Mouse (Mus musculus) stomach, embryonic 16.5 days (tissue): ENCODE measurements around the gene Phrf1. TPM values are rescaled to one million over a fixed set of nuclear protein-coding genes. Genes with fewer than 3 reads are reported as not detected.

Source experiments
- ATAC-seq: fragments of 200-750 bp; cut with Nextera tagmentation; 2 replicates; pipeline ENCODE4 v1.8.0; 2017; ENCODE audit warnings: moderate number of reproducible peaks, moderate TSS enrichment; ENCODE audit not compliant: insufficient read depth, low FRiP score
- H3K27ac ChIP-seq: fragments of 300-500 bp; sonication (generic); 2 replicates; pipeline ENCODE4 v1.5.1; 2014; ENCODE audit warnings: low read length
- H3K27me3 ChIP-seq: fragments of 300-500 bp; sonication (generic); 2 replicates; pipeline ENCODE4 v1.6.1; 2014; ENCODE audit warnings: low read length, control low read depth, mixed read lengths; ENCODE audit not compliant: control insufficient read depth, insufficient read depth
- H3K36me3 ChIP-seq: fragments of 300-500 bp; sonication (generic); 2 replicates; pipeline ENCODE4 v1.6.1; 2014; ENCODE audit warnings: low read length; ENCODE audit not compliant: control insufficient read depth, insufficient read depth
- H3K4me1 ChIP-seq: fragments of 300-500 bp; sonication (generic); 2 replicates; pipeline ENCODE4 v1.6.1; 2014; ENCODE audit warnings: low read length, control low read depth, mixed read lengths; ENCODE audit not compliant: control insufficient read depth, insufficient read depth
- H3K4me2 ChIP-seq: fragments of 300-500 bp; sonication (generic); 2 replicates; pipeline ENCODE4 v1.6.1; 2014; ENCODE audit warnings: low read depth, low read length, mixed read lengths
- H3K4me3 ChIP-seq: fragments of 300-500 bp; sonication (generic); replicated peaks from 2 replicates; pipeline ENCODE4 v1.5.1; 2014; ENCODE audit warnings: mild to moderate bottlenecking, low read length
- H3K9ac ChIP-seq: fragments of 300-500 bp; sonication (generic); 2 replicates; pipeline ENCODE4 v1.6.1; 2014; ENCODE audit warnings: low read length
- H3K9me3 ChIP-seq: fragments of 300-500 bp; sonication (generic); replicated peaks from 2 replicates; pipeline ENCODE4 v1.6.1; 2016; ENCODE audit warnings: low read length, control low read depth; ENCODE audit not compliant: control insufficient read depth
- WGBS: fragments of 180-500 bp; shearing (Covaris S2); extraction: QIAGEN DNeasy Blood & Tissue Kit; methylation state at CpG from one replicate; pipeline ENCODE4 v1.1.7; 2014; 5-methylcytosine and 5-hydroxymethylcytosine counted together
- polyA plus RNA-seq: library from polyadenylated mRNA; unstranded; fragments of >200 nt; fragmentation: Nextera tagmentation; extraction: Ambion mirVana; gene quantifications from 2 replicates; pipeline ENCODE4 v1.2.1, GENCODE M21; 2015

The Phrf1 gene
- polyA plus RNA-seq, 1 experiment from 2014 or later, result 57.6 TPM

- 83% methylated on average over 3 of the region's 3 CpGs for WGBS
- Histone ChIP-seq H3K4me3 (no peak overlapping the region), H3K4me2 (no peak overlapping the region), H3K9ac (no peak overlapping the region), H3K9me3 (no peaks in the 10 kb centered on the region), H3K4me1 (no peaks in the 10 kb centered on the region; the same call in 1 of the 2 replicates), H3K27me3 (no peaks in the 10 kb centered on the region), H3K36me3 (no peaks in the 10 kb centered on the region), H3K27ac (no peak overlapping the region)
- no peak for ATAC-seq
These were observed 42.0 kb downstream of the Phrf1 start for GRCm38 (mm10) chr7:141270631-141271030.

GRCm38 (mm10) chr7:141275356-141275755 lies 46.8 kb downstream of the Phrf1 start:
- Histone ChIP-seq H3K9ac (no peak overlapping the region), H3K4me1 (peaks cover 5% of the 10 kb centered on the region; the same call in 1 of the 2 replicates), H3K27me3 (no peaks in the 10 kb centered on the region), H3K27ac (no peak overlapping the region), H3K9me3 (no peaks in the 10 kb centered on the region), H3K4me3 (no peak overlapping the region), H3K36me3 (no peaks in the 10 kb centered on the region), H3K4me2 (no peak overlapping the region)
- WGBS, result 78% methylated on average over 9 of the region's 9 CpGs
- ATAC-seq, result no peak

- 54% methylated on average over 11 of the region's 11 CpGs for WGBS
These were observed 48.0 kb downstream of the Phrf1 start, which contains the start of gene Cdhr5 for GRCm38 (mm10) chr7:141276546-141276945. Cdhr5 (minus strand) TSS chr7:141276786.

GRCm38 (mm10) chr7:141277701-141278678 lies 49.4 kb downstream of the Phrf1 start:
- H3K27ac ChIP-seq, result no peak overlapping the region
- no peaks in the 10 kb centered on the region for H3K36me3 ChIP-seq
- no peaks in the 10 kb centered on the region for H3K9me3 ChIP-seq
- 74% methylated on average over 11 of the region's 11 CpGs for WGBS
- no peak overlapping the region for H3K4me3 ChIP-seq
- peaks cover 5% of the 10 kb centered on the region; the same call in 1 of the 2 replicates for H3K4me1 ChIP-seq
- H3K4me2 ChIP-seq, result peak overlapping the region; percentile 95; the same call in 1 of the 2 replicates
- H3K27me3 ChIP-seq, result no peaks in the 10 kb centered on the region
- ATAC-seq, result no peak
- 0 out of 2 replicates have a peak overlapping the region, but pooled peaks have one; percentile 41 for H3K9ac ChIP-seq

More at GRCm38 (mm10) chr7:141276546-141276945, 48.0 kb downstream of the Phrf1 start, which contains the start of gene Cdhr5:
- Histone ChIP-seq H3K9ac (no peak within 1 kb of the TSS), H3K4me3 (0 out of 2 replicates have a peak within 1 kb of the TSS, but pooled peaks have one; percentile 10), H3K36me3 (no peaks in the 10 kb centered on the region), H3K9me3 (no peaks in the 10 kb centered on the region), H3K4me2 (no peak within 1 kb of the TSS), H3K27ac (no peak within 1 kb of the TSS; the same call in 1 of the 2 replicates), H3K27me3 (no peaks in the 10 kb centered on the region), H3K4me1 (peaks cover 5% of the 10 kb centered on the region; the same call in 1 of the 2 replicates)
- peak; percentile 27; the same call in 1 of the 2 replicates for ATAC-seq

- Histone ChIP-seq H3K4me2 (peak within 1 kb of the TSS; percentile 95), H3K36me3 (no peaks in the 10 kb centered on the region), H3K27ac (no peak within 1 kb of the TSS), H3K4me1 (peaks cover 5% of the 10 kb centered on the region; the same call in 1 of the 2 replicates), H3K4me3 (peak within 1 kb of the TSS; percentile 41), H3K9ac (peak within 1 kb of the TSS; percentile 70), H3K9me3 (no peaks in the 10 kb centered on the region), H3K27me3 (no peaks in the 10 kb centered on the region)
- peak; percentile 34; the same call in 1 of the 2 replicates for ATAC-seq
- WGBS, result 2% methylated on average over 46 of the region's 46 CpGs
These were observed 50.4 kb downstream of the Phrf1 start, which contains the start of gene Sct for GRCm38 (mm10) chr7:141278766-141279590. Sct (minus strand) TSS chr7:141279133.

GRCm38 (mm10) chr7:141281442-141281841 lies 52.9 kb downstream of the Phrf1 start:
- H3K27me3 ChIP-seq, result no peaks in the 10 kb centered on the region
- peaks cover 5% of the 10 kb centered on the region; the same call in 1 of the 2 replicates for H3K4me1 ChIP-seq
- H3K4me2 ChIP-seq, result no peak overlapping the region
- no peak overlapping the region for H3K27ac ChIP-seq
- WGBS, result 50% methylated on average over 6 of the region's 6 CpGs
- ATAC-seq, result no peak
- no peak overlapping the region for H3K4me3 ChIP-seq
- H3K9ac ChIP-seq, result no peak overlapping the region
- no peaks in the 10 kb centered on the region for H3K9me3 ChIP-seq
- H3K36me3 ChIP-seq, result no peaks in the 10 kb centered on the region

- no peak for ATAC-seq
- Histone ChIP-seq H3K9ac (no peak overlapping the region), H3K4me2 (no peak overlapping the region), H3K4me3 (no peak overlapping the region), H3K9me3 (no peaks in the 10 kb centered on the region), H3K27ac (no peak overlapping the region), H3K4me1 (peaks cover 5% of the 10 kb centered on the region; the same call in 1 of the 2 replicates), H3K27me3 (no peaks in the 10 kb centered on the region), H3K36me3 (no peaks in the 10 kb centered on the region)
- 77% methylated on average over 4 of the region's 4 CpGs for WGBS
These were observed 54.2 kb downstream of the Phrf1 start for GRCm38 (mm10) chr7:141282756-141283155.

GRCm38 (mm10) chr7:141288042-141288441 lies 59.5 kb downstream of the Phrf1 start:
- WGBS, result 79% methylated on average over 3 of the region's 3 CpGs

More at GRCm38 (mm10) chr7:141288042-141288441, 59.5 kb downstream of the Phrf1 start:
- Histone ChIP-seq H3K9me3 (no peaks in the 10 kb centered on the region), H3K36me3 (no peaks in the 10 kb centered on the region), H3K9ac (no peak overlapping the region), H3K27me3 (peaks cover 12% of the 10 kb centered on the region), H3K4me3 (no peak overlapping the region), H3K4me1 (no peaks in the 10 kb centered on the region), H3K27ac (no peak overlapping the region), H3K4me2 (no peak overlapping the region)
- ATAC-seq, result no peak
